Mouse (Mus musculus) C2C12 (cell line): ENCODE measurements around the gene Aff1. TPM values are rescaled to one million over a fixed set of nuclear protein-coding genes. Genes with fewer than 3 reads are reported as not detected.

Source experiments
- H3K27me3 ChIP-seq: one replicate; pipeline ENCODE4 v1.6.1; 2011; ENCODE audit not compliant: control insufficient read depth, insufficient read depth, insufficient read length
- H3K36me3 ChIP-seq: one replicate; pipeline ENCODE4 v1.6.1; 2011; ENCODE audit not compliant: control insufficient read depth, insufficient read depth
- H3K4me3 ChIP-seq: one replicate; pipeline ENCODE4 v1.5.1; 2011; ENCODE audit warnings: mild to moderate bottlenecking, control low read depth; ENCODE audit not compliant: poor library complexity, insufficient read depth, severe bottlenecking
- H3K79me2 ChIP-seq: one replicate; pipeline ENCODE4 v1.6.1; 2011; ENCODE audit not compliant: control insufficient read depth, insufficient read depth
- H3K79me3 ChIP-seq: one replicate; pipeline ENCODE4 v1.6.1; 2011; ENCODE audit warnings: low read depth, control low read depth
- H3ac ChIP-seq: one replicate; pipeline ENCODE3; 2011; ENCODE audit warnings: low read depth; ENCODE audit not compliant: control insufficient read depth, insufficient read length
- CEBPB ChIP-seq: IDR thresholded peaks from one replicate; pipeline ENCODE4 v1.6.1; 2011; ENCODE audit warnings: low read depth, mild to moderate bottlenecking, control low read depth, moderate library complexity
- CTCF ChIP-seq: IDR thresholded peaks from one replicate; pipeline ENCODE4 v1.5.1; 2011; ENCODE audit not compliant: control insufficient read depth, insufficient read depth, insufficient read length
- FOSL1 ChIP-seq: IDR thresholded peaks from one replicate; pipeline ENCODE4 v1.8.0; 2011; ENCODE audit warnings: mild to moderate bottlenecking, low read length; ENCODE audit not compliant: poor library complexity, insufficient read depth, severe bottlenecking
- MAX ChIP-seq: IDR thresholded peaks from one replicate; pipeline ENCODE4 v1.6.1; 2011; ENCODE audit warnings: mild to moderate bottlenecking, control low read depth
- MYOD1 ChIP-seq: IDR thresholded peaks from one replicate; pipeline ENCODE4 v1.6.1; 2011; ENCODE audit warnings: low read depth; ENCODE audit not compliant: control insufficient read depth, insufficient read length
- MYOG ChIP-seq: IDR thresholded peaks from one replicate; pipeline ENCODE4 v1.6.1; 2011; ENCODE audit not compliant: control insufficient read depth, insufficient read length; ENCODE audit errors: extremely low read depth
- USF1 ChIP-seq: IDR thresholded peaks from one replicate; pipeline ENCODE4 v1.6.1; 2011; ENCODE audit warnings: low read depth, mild to moderate bottlenecking, control low read depth, moderate library complexity
- polyA plus RNA-seq: library from polyadenylated mRNA; unstranded; fragments of >200 nt; fragmentation: generic; extraction: Trizol; gene quantifications from one replicate; pipeline ENCODE4 v1.2.1, GENCODE M21; 2012; ENCODE audit warnings: missing spikeins

The Aff1 gene
- polyA plus RNA-seq, 1 experiment = 10.0 TPM

DNA sequence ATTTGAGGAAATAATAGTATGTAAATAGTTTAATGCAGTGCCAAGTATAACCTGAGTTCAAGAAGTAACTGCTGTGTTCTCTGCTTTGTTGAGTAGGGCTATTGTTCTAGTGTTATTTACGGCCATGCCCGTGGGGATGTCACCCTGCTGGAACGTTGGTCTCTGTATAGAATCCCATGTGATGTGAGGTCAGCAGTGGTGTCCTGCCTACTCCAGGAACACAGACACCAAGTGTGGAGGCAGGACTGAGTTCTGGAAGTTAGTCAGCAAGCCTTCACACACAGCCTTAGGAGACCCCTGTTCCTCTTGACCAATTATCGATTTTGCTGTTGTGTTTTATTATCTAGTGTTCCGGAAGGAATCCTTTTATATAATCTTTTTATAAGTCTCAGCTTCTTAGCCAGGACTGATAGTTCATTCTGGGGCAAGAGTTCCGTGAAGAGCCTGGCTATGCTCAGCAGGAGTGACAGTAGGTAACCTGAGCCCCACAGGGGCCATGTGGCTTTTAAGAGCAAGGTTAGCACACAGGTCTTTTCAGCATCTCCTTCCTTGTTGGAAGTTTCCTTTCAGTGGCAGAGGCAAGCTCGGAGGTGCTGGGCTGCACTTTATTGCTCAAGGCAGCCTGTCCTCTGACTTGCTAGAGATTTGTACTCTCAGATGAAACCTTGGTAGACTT lies 115.6 kb downstream of the Aff1 start:
- peaks cover 19% of the 10 kb centered on the region for H3K36me3 ChIP-seq
- TF ChIP-seq CTCF (no peak), USF1 (no peak), MYOD1 (no peak), CEBPB (no peak), FOSL1 (no peak), MAX (no peak), MYOG (no peak)
- peaks cover 34% of the 10 kb centered on the region for H3K79me3 ChIP-seq
- no peak overlapping the region for H3ac ChIP-seq
- H3K4me3 ChIP-seq = no peak overlapping the region
- H3K27me3 ChIP-seq = no peaks in the 10 kb centered on the region
- H3K79me2 ChIP-seq = peaks cover 71% of the 10 kb centered on the region

DNA sequence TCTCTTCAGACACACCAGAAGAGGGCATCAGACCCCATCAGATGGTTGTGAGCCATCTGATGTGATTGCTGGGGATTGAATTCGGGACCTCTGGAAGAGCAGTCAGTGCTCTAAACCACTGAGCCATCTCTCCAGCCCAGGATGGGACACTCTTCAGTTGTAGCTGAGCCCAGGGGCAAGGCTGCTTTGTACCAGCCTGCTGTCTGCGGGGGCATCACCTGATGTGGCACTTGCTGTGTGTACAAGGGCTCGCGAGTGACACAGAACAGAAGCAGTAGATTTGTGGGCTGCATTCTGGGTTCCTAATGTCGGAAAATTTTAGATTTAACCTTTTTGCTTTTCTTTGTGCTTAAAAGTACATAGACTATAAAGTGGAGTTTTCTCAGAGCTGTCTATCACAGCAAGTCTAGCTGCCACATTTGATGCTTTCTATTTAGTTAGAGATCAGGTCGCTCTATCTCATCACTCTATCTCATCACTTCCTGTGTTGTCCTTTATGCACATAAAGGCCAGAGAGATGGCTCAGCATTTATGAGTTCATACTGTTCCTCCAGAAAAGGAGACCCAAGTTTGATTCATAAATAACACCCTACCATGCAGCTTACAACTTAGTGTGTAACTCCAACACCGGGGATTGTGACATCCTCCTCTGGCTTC lies 117.6 kb downstream of the Aff1 start:
- H3K79me3 ChIP-seq = peaks cover 25% of the 10 kb centered on the region

DNA sequence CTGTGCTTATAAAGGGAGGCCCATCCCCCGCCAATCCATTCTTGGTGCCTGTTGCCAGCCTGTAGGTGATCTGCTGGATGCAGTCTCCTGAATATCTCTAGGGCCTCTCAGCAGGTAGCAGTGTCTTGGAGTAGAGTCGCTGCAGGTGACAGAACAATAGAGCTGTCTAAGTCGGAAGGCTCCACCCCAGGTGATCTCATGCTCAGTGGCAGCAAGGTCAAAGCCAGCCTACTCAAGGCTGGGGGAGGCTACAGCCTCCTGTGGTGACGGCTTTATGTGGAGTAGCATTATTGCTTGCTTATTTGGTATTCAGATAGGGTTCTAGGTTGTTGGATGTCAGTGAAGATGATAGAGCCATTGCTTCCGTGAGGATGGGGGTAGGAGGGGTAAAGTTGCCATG lies 121.1 kb downstream of the Aff1 start:
- Histone ChIP-seq H3K79me3 (peaks cover 11% of the 10 kb centered on the region), H3K27me3 (no peaks in the 10 kb centered on the region), H3K4me3 (no peak overlapping the region), H3K79me2 (peaks cover 22% of the 10 kb centered on the region), H3K36me3 (peaks cover 25% of the 10 kb centered on the region), H3ac (no peak overlapping the region)
- no peak for TF ChIP-seq USF1
- no peak for TF ChIP-seq FOSL1
- TF ChIP-seq MYOD1 = no peak
- TF ChIP-seq CTCF = no peak
- TF ChIP-seq MYOG = no peak
- no peak for TF ChIP-seq CEBPB
- no peak for TF ChIP-seq MAX

More for the DNA sequence above, 117.6 kb downstream of the Aff1 start:
- TF ChIP-seq FOSL1 (no peak), CTCF (no peak)
- H3ac ChIP-seq = no peak overlapping the region
- peaks cover 57% of the 10 kb centered on the region for H3K79me2 ChIP-seq
- H3K36me3 ChIP-seq = peaks cover 19% of the 10 kb centered on the region
- no peaks in the 10 kb centered on the region for H3K27me3 ChIP-seq
- H3K4me3 ChIP-seq = no peak overlapping the region

DNA sequence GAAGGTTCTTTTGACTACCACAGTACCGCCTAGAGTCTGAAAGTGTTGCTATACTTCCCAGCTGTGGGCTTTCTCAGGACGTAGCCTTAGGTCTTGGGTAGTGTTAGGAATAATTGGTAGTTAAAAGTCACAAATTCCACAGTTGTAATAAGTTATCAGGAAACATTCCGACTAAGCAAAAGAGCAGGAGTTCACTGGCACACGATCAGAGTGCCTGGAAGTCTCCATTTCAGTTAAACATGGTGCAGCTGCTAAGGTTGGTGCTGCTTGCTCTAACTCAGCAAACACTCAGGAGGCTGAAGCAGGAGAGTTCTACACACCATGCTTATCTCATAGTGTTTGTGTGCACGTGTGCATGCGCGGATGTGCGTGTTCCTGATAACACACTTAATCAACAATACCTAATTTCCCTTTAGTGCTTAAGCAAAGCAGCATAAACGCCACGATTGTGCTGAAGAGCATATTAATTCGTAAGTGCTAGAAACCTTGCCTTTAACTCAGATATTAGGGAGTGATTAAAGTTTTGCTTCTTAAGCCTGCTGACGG lies 121.9 kb downstream of the Aff1 start:
- Histone ChIP-seq H3K27me3 (no peaks in the 10 kb centered on the region), H3K4me3 (no peak overlapping the region), H3K79me3 (peaks cover 6% of the 10 kb centered on the region)

DNA sequence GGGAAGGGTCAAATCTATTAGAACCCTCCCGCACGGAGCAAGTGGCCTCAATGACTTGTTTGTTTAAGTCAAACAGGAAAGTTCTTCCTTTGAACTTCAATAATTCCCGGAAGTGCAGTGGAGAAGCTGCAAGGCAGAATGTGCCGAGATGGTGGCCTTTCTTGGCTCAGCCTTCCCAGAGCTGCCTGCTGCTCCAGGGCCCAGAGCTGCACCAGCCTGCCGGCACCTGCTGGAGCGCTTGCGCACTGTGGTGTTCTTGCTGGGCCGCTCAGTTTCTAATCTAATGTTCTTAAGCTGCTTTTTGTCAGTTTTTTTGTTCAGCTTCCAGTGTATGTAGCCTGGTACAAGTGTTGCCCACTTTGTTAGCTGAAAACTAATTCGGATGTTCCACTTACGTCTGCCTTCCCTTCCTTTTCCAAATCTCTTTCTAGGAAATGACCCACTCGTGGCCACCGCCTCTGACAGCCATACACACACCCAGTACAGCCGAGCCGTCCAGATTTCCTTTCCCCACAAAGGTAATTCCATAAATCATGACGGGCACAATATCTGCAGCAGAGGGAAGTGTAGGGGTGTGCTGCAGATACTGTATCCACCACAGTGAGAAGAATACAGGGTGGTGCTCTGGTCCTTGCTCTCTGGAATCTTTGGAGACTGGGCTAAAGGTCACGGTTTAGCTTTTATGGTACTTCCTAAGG lies 122.5 kb downstream of the Aff1 start:
- no peak overlapping the region for H3ac ChIP-seq
- H3K36me3 ChIP-seq = peaks cover 39% of the 10 kb centered on the region
- peaks cover 1% of the 10 kb centered on the region for H3K79me3 ChIP-seq
- H3K27me3 ChIP-seq = no peaks in the 10 kb centered on the region
- TF ChIP-seq MYOD1 = no peak
- no peak for TF ChIP-seq MYOG
- no peak for TF ChIP-seq USF1
- no peak for TF ChIP-seq MAX
- TF ChIP-seq CTCF = no peak
- no peak for TF ChIP-seq CEBPB
- TF ChIP-seq FOSL1 = no peak
- H3K79me2 ChIP-seq = peaks cover 8% of the 10 kb centered on the region
- no peak overlapping the region for H3K4me3 ChIP-seq

More for the DNA sequence above, 121.9 kb downstream of the Aff1 start:
- TF ChIP-seq CEBPB (no peak), MYOD1 (no peak), FOSL1 (no peak), CTCF (no peak), USF1 (no peak)
- Histone ChIP-seq H3ac (no peak overlapping the region), H3K79me2 (peaks cover 15% of the 10 kb centered on the region), H3K36me3 (peaks cover 33% of the 10 kb centered on the region)
